16 mouse cellular contexts compared by ENCODE assay signal in the genomic region with DNA sequence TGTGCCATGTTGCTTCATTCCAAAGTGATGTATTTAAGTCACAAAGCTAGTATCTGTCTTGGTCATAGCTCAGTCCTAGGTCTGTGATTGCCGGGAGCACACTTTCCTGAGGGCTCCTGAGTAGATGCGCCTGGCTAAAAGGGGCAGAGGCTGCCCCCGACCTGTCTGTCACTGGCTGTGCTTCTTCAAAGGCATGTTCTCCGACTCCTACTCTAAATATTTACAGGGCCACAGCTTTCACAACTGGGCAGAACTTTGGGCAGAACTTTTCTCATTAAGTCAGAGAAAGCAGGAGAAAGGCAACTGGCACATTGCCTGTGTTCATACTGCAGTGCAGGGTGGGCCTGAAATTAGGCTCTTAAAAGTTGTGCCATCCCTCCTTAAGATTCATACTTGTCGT.
"Had no signal": no experiment of that assay in that cellular context is flagged by ENCODE, and none has a peak within 500 bp of the region (broad histone marks: within the 10 kb centered on the region; RNA-seq: fewer than 3 reads in every experiment).

No protein-coding gene starts in this region.

- H3K4me1 ChIP-seq: midbrain, embryonic 13.5 days; midbrain, embryonic 15.5 days; neural tube, embryonic 12.5 days; stomach, embryonic 15.5 days had no signal

- ATAC-seq: midbrain, embryonic 13.5 days; midbrain, embryonic 15.5 days had no signal

- H3K27me3 ChIP-seq: midbrain, embryonic 13.5 days; midbrain, embryonic 15.5 days; neural tube, embryonic 12.5 days; stomach, embryonic 15.5 days had no signal

- H3K4me2 ChIP-seq: lung, embryonic 14.5 days; midbrain, embryonic 11.5 days; midbrain, embryonic 13.5 days; midbrain, embryonic 15.5 days; neural tube, embryonic 12.5 days; stomach, embryonic 15.5 days had no signal

- H3K36me3 ChIP-seq: midbrain, embryonic 13.5 days; midbrain, embryonic 15.5 days; neural tube, embryonic 12.5 days; stomach, embryonic 15.5 days had no signal

- H3K9ac ChIP-seq: lung, embryonic 14.5 days; midbrain, embryonic 13.5 days; midbrain, embryonic 15.5 days; neural tube, embryonic 12.5 days; stomach, embryonic 15.5 days had no signal

- DNase-seq: lung, adult 18-20 months; lung, embryonic 14.5 days; lung, postnatal 10 days; right cerebral cortex, postnatal 25 days; right cerebral cortex, postnatal 4 days; thymus, adult 2 months; thymus, postnatal 25 days; thymus, postnatal 4 days had no signal

- H3K9me3 ChIP-seq: megakaryocyte, embryonic 14.5 days; midbrain, embryonic 13.5 days; midbrain, embryonic 15.5 days; neural tube, embryonic 12.5 days; stomach, embryonic 15.5 days had no signal

- H3K27ac ChIP-seq: macrophage; midbrain, embryonic 13.5 days; midbrain, embryonic 15.5 days; neural tube, embryonic 12.5 days; stomach, embryonic 15.5 days; stomach, postnatal 0 days had no signal

- H3K4me3 ChIP-seq: megakaryocyte, embryonic 14.5 days; midbrain, embryonic 13.5 days; midbrain, embryonic 15.5 days; neural tube, embryonic 12.5 days; stomach, embryonic 15.5 days had no signal
